Mouse (Mus musculus): Measurements from ENCODE around the gene Ahcyl2. TPM values are rescaled to one million over a fixed set of nuclear protein-coding genes. Genes with fewer than 3 reads are reported as not detected.

Ahcyl2 gene
- polyA plus RNA-seq, 1 experiment from 2014 or later = 2.0 TPM

DNA sequence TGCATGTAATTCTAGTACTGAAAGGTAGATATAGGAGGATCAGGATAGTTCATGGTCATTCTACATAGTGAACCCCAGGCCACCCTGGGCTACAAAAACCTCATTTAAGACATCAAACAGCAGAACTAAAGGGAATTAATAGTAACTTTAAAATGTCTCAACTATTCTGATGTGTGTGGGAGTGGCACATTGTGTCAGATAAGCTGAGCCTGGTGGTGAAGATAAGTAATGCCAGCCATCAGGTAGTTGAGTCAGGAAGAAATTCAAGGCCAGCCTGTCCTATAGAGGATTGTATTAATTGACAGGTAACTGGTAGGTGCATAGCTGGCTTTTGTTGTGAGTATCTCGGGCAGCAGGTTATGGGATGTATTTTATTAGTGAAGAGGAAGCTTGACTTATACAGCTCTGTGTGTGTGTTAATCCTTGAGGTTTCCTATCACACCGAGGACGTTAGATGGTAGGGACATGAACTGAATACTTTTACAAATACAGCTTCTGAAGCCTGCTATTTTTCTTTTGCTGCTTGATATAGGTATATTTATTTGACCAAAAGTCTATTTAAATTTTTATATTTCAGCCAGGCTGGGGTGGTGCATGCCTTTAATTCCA lies 16.7 kb downstream of the Ahcyl2 start:
- Histone ChIP-seq H3K4me1 (ENCODE audit: insufficient read depth) (peaks cover 9% of the 10 kb centered on the region), H3K4me3 (ENCODE audit: low read depth, low read length) (no peak overlapping the region), H3K9ac (replicated peaks) (no peak overlapping the region), H3K27me3 (ENCODE audit: insufficient read depth, low read length) (no peaks in the 10 kb centered on the region), H3K36me3 (replicated peaks; ENCODE audit: insufficient read depth, low read length) (no peaks in the 10 kb centered on the region), H3K9me3 (ENCODE audit: low read length) (no peaks in the 10 kb centered on the region), H3K4me2 (ENCODE audit: low read depth, low read length) (peak overlapping the region; percentile 40), H3K27ac (ENCODE audit: low read depth) (no peak overlapping the region)
- ATAC-seq (peak; percentile 58; the same call in 1 of the 2 replicates), DNase-seq (no peak)
- 52% methylated on average over 3 of the region's 3 CpGs for WGBS (ENCODE audit: insufficient replicate concordance)
- peak; percentile 14; the same call in 1 of the 2 replicates for TF ChIP-seq CTCF (IDR thresholded peaks at IDR 0.05; ENCODE audit: low read depth)
- peak; percentile 45 for TF ChIP-seq EP300 (IDR thresholded peaks at IDR 0.05; ENCODE audit: low read depth)

- DNase-seq (no peak), ATAC-seq (no peak)
- Histone ChIP-seq H3K9ac (replicated peaks) (no peak overlapping the region), H3K9me3 (ENCODE audit: low read length) (no peaks in the 10 kb centered on the region), H3K27ac (ENCODE audit: low read depth) (no peak overlapping the region), H3K4me2 (ENCODE audit: low read depth, low read length) (no peak overlapping the region), H3K27me3 (ENCODE audit: insufficient read depth, low read length) (no peaks in the 10 kb centered on the region), H3K4me1 (ENCODE audit: insufficient read depth) (peaks cover 9% of the 10 kb centered on the region), H3K4me3 (ENCODE audit: low read depth, low read length) (no peak overlapping the region), H3K36me3 (replicated peaks; ENCODE audit: insufficient read depth, low read length) (no peaks in the 10 kb centered on the region)
- TF ChIP-seq EP300 (IDR thresholded peaks at IDR 0.05; ENCODE audit: low read depth) (no peak), CTCF (IDR thresholded peaks at IDR 0.05; ENCODE audit: low read depth) (no peak)
- WGBS (ENCODE audit: insufficient replicate concordance) = 54% methylated on average over 5 of the region's 5 CpGs
Measured at GRCm38 (mm10) chr6:29785759-29786158, 17.9 kb downstream of the Ahcyl2 start.

- no peak overlapping the region for H3K4me2 ChIP-seq (ENCODE audit: low read depth, low read length)
- H3K4me1 ChIP-seq (ENCODE audit: insufficient read depth) = peaks cover 8% of the 10 kb centered on the region
- no peaks in the 10 kb centered on the region for H3K36me3 ChIP-seq (replicated peaks; ENCODE audit: insufficient read depth, low read length)
- whole genome bisulfite sequencing (ENCODE audit: insufficient replicate concordance) = 65% methylated on average over 3 of the region's 3 CpGs
- H3K27me3 ChIP-seq (ENCODE audit: insufficient read depth, low read length) = no peaks in the 10 kb centered on the region
- H3K27ac ChIP-seq (ENCODE audit: low read depth) = no peak overlapping the region
- no peaks in the 10 kb centered on the region for H3K9me3 ChIP-seq (ENCODE audit: low read length)
- DNase-seq = no peak
- no peak overlapping the region for H3K4me3 ChIP-seq (ENCODE audit: low read depth, low read length)
- TF ChIP-seq EP300 (IDR thresholded peaks at IDR 0.05; ENCODE audit: low read depth) (no peak), CTCF (IDR thresholded peaks at IDR 0.05; ENCODE audit: low read depth) (no peak)
- no peak overlapping the region for H3K9ac ChIP-seq (replicated peaks)
- ATAC-seq = no peak
Measured at GRCm38 (mm10) chr6:29788779-29789350, 21.1 kb downstream of the Ahcyl2 start.

GRCm38 (mm10) chr6:29790014-29790698 lies 22.3 kb downstream of the Ahcyl2 start:
- no peaks in the 10 kb centered on the region for H3K36me3 ChIP-seq (replicated peaks; ENCODE audit: insufficient read depth, low read length)
- H3K9ac ChIP-seq (replicated peaks) = no peak overlapping the region
- no peak overlapping the region for H3K4me3 ChIP-seq (ENCODE audit: low read depth, low read length)
- H3K4me2 ChIP-seq (ENCODE audit: low read depth, low read length) = no peak overlapping the region
- no peak overlapping the region for H3K27ac ChIP-seq (ENCODE audit: low read depth)
- 71% methylated on average over 3 of the region's 3 CpGs for WGBS (ENCODE audit: insufficient replicate concordance)
- H3K4me1 ChIP-seq (ENCODE audit: insufficient read depth) = no peaks in the 10 kb centered on the region
- no peak for DNase-seq
- TF ChIP-seq EP300 (IDR thresholded peaks at IDR 0.05; ENCODE audit: low read depth) = no peak
- TF ChIP-seq CTCF (IDR thresholded peaks at IDR 0.05; ENCODE audit: low read depth) = no peak
- no peaks in the 10 kb centered on the region for H3K27me3 ChIP-seq (ENCODE audit: insufficient read depth, low read length)
- no peak for ATAC-seq
- no peaks in the 10 kb centered on the region for H3K9me3 ChIP-seq (ENCODE audit: low read length)

GRCm38 (mm10) chr6:29793520-29793919 lies 25.7 kb downstream of the Ahcyl2 start:
- no peak overlapping the region for H3K27ac ChIP-seq (ENCODE audit: low read depth)
- no peak overlapping the region for H3K4me2 ChIP-seq (ENCODE audit: low read depth, low read length)
- H3K9ac ChIP-seq (replicated peaks) = no peak overlapping the region
- no peaks in the 10 kb centered on the region for H3K9me3 ChIP-seq (ENCODE audit: low read length)
- no peak for TF ChIP-seq EP300 (IDR thresholded peaks at IDR 0.05; ENCODE audit: low read depth)
- no peak for TF ChIP-seq CTCF (IDR thresholded peaks at IDR 0.05; ENCODE audit: low read depth)
- no peaks in the 10 kb centered on the region for H3K27me3 ChIP-seq (ENCODE audit: insufficient read depth, low read length)
- H3K4me3 ChIP-seq (ENCODE audit: low read depth, low read length) = no peak overlapping the region
- ATAC-seq = no peak
- H3K4me1 ChIP-seq (ENCODE audit: insufficient read depth) = no peaks in the 10 kb centered on the region
- no peaks in the 10 kb centered on the region for H3K36me3 ChIP-seq (replicated peaks; ENCODE audit: insufficient read depth, low read length)
- no peak for DNase-seq
- 66% methylated on average over 1 of the region's 1 CpGs for WGBS (ENCODE audit: insufficient replicate concordance)

DNA sequence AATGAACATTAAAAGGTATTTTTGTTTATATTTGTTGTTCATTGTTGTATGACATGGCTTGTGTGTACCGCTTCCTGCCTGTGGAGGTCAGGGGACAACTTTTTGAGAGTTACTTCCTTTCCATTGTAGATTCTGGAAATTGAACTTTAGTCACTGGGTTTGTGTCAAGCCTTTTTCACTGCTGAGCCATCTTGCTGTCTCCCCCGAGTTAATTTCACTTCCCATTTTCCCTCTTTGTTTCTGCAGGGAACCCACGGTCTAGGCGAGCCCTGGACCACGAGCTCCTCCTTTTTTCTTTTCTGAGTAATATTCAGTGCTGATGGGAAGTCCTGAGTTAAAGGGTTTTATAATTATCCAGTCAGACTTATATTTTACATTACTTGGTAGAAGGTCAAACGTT lies 26.8 kb downstream of the Ahcyl2 start:
- Histone ChIP-seq H3K36me3 (replicated peaks; ENCODE audit: insufficient read depth, low read length) (no peaks in the 10 kb centered on the region), H3K27ac (ENCODE audit: low read depth) (no peak overlapping the region; the same call in 1 of the 2 replicates), H3K4me2 (ENCODE audit: low read depth, low read length) (no peak overlapping the region), H3K9me3 (ENCODE audit: low read length) (no peaks in the 10 kb centered on the region), H3K27me3 (ENCODE audit: insufficient read depth, low read length) (no peaks in the 10 kb centered on the region), H3K4me3 (ENCODE audit: low read depth, low read length) (no peak overlapping the region), H3K9ac (replicated peaks) (no peak overlapping the region), H3K4me1 (ENCODE audit: insufficient read depth) (no peaks in the 10 kb centered on the region)
- ATAC-seq = no peak
- TF ChIP-seq EP300 (IDR thresholded peaks at IDR 0.05; ENCODE audit: low read depth) = no peak
- TF ChIP-seq CTCF (IDR thresholded peaks at IDR 0.05; ENCODE audit: low read depth) = no peak
- DNase-seq = no peak
- 56% methylated on average over 6 of the region's 6 CpGs for WGBS (ENCODE audit: insufficient replicate concordance)
